Mouse (Mus musculus) cerebellum, adult (tissue): ENCODE results near the gene Shisa6.
"Not testable (repeated sequence)": the region's sequence is repeated elsewhere in the genome, so short reads cannot be mapped to it uniquely, and the experiment has no call there.

Experiments
- ATAC-seq: cut with Nextera tagmentation; 2 replicates; pipeline ENCODE4 v1.9.2; 2017; ENCODE audit warnings: mild to moderate bottlenecking, moderate library complexity, mixed read lengths; ENCODE audit not compliant: insufficient number of reproducible peaks, low FRiP score, low TSS enrichment

Shisa6 gene

GRCm38 (mm10) chr11:66487765-66488164, 38.0 kb downstream of the Shisa6 start:
- no peak for ATAC-seq

DNA sequence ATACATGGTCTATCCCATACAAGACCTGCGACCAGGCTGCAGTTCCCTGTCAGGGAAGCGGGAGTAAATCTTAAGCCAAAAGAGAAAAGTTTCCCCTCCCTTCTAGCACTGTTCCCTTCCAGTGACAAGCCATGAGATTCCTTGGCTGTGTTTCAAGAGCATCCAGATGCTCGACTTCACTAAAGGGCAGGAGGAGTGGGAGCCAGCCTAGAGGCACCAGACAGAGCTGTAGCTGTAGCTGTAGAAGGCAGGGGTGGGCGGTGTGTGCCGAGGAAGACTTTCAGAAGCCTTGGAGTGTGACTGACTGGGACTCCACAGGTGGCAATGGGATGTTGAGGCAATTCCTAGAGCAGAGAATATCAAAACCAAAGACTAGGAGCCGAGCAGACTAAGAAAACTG, 43.3 kb downstream of the Shisa6 start:
- no peak for ATAC-seq

DNA sequence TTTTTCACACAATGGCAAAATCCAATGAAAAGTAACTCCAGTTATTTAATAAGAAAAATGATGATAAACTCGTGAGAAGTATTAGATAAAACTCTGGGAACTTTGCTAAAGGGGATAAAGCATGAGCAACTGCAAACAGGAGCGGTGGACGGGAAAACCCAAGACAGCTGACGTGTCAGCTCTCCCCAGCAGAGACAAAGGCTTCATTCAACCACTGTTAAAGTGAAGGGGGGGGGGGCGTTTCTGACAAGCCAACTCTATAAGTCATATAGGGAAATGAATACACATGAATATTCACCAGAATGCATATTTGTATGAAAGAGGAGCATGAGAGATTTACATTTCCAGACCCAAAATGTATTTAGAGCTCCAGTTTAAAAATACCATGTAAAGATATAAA, 83.1 kb downstream of the Shisa6 start:
- ATAC-seq: no peak

GRCm38 (mm10) chr11:66426129-66426528, 99.6 kb downstream of the Shisa6 start:
- no peak for ATAC-seq

- no peak for ATAC-seq
Measured at GRCm38 (mm10) chr11:66418216-66418615, 107.5 kb downstream of the Shisa6 start.

DNA sequence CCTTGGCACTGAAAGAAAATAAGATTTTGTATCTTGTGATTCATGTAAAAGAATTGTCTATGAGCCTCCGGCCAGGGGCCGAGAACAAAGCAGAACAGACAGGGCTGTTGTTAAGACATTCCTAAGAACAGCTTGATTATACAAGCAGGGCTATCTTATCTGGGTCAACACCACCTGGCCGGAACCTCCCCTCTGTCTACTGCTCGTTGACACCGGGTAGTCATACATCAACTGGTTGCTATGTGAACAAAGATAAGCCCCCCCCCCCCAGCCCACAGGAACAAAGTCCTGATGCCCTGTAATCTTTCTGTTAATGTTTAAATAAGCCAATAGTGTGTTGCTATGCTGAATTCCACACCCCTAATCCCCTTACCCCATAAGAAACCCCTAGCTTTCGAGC, 117.0 kb downstream of the Shisa6 start:
- not testable (repeated sequence) for ATAC-seq

- no peak for ATAC-seq
Measured at GRCm38 (mm10) chr11:66400036-66400435, 125.7 kb downstream of the Shisa6 start.

DNA sequence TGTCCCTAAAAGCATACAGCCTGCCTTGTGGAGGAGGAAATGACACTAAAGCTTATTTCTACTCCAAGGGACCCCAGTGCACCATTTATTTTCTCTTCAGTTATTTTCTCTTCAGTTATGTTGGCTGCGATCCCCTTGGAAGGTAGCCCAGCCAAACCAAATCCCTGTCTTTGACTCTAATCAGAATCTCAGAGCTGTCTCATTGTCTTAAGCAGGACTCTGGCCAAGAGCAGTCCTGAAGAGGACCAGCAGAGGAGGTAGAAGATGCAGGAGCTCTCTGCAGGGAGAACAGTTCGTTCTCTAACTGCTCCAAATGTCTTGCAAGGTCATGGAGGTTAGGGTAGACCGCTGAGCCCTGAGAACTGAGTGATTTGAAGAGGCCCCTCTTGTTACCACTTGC, 138.2 kb downstream of the Shisa6 start:
- no peak for ATAC-seq

- ATAC-seq: no peak
Measured at GRCm38 (mm10) chr11:66371796-66372195, 154.0 kb downstream of the Shisa6 start.

GRCm38 (mm10) chr11:66369764-66370163, 156.0 kb downstream of the Shisa6 start:
- no peak for ATAC-seq

- ATAC-seq: no peak
Measured at GRCm38 (mm10) chr11:66366809-66367685, 158.7 kb downstream of the Shisa6 start.

- ATAC-seq: no peak
Measured at GRCm38 (mm10) chr11:66359811-66360210, 166.0 kb downstream of the Shisa6 start.

GRCm38 (mm10) chr11:66344822-66345221, 180.9 kb downstream of the Shisa6 start:
- ATAC-seq: no peak

GRCm38 (mm10) chr11:66336313-66336712, 189.5 kb downstream of the Shisa6 start:
- no peak for ATAC-seq

DNA sequence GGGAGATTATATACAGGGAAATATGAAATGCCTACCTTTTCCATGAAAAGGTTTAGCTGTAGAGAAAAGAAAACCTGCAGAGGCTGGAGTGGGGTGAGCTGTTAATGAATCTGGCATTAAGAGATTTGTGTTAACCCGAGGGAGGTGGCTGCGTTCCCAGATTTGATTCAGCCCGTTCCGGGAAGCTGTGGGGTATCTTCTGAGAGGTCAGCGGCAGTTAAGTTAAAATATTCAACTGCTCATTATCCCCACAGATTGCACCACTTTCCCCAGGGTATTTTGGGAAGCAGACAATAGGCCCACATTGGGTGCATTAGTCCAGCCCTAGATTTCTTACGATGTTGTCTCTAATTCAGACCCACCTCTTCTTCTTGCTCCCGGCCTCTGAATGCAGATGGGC, 213.0 kb downstream of the Shisa6 start:
- ATAC-seq: no peak

GRCm38 (mm10) chr11:66304396-66304795, 221.4 kb downstream of the Shisa6 start:
- ATAC-seq: no peak

GRCm38 (mm10) chr11:66274707-66275081, 251.1 kb downstream of the Shisa6 start:
- no peak for ATAC-seq

DNA sequence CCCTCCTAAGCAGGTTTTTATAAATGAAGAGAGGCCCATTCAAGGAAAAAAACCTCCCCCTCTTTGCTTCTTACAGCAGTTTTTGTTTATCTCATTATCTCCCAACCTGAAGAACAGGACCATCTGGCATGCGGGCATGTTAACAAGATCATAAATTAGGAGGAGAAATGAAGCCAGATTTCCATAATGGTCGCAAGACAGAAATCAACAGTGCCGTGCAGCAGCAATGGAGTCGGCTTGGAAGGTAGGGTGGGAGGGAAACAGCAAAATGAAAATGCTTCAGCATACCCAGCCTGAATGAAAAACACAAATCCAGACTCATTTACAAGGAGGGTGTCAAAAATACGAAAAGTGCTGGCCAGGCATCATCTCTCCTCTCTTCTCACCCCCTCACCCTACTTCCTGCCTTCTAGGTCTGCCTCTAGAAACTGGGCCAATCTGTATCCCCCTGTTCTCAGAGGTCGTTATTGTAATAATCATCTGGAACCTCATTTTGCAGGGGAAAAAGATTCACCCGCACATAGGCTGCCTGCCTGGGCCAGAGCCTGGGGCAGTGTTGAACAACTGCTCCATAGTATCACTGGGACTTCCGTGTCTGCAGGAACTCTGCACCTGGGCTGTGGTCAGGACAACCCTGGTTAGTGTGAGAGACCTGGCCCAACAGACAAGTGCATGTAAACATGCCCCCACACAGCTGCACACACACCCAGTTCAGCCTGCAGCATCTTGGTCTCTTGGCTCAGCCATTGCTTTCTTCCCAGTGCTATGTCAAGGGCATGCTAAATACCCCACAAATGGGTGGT, 251.7 kb downstream of the Shisa6 start:
- no peak for ATAC-seq

GRCm38 (mm10) chr11:66267029-66267428, 258.7 kb downstream of the Shisa6 start:
- no peak for ATAC-seq

GRCm38 (mm10) chr11:66265336-66265990, 260.3 kb downstream of the Shisa6 start:
- no peak for ATAC-seq

DNA sequence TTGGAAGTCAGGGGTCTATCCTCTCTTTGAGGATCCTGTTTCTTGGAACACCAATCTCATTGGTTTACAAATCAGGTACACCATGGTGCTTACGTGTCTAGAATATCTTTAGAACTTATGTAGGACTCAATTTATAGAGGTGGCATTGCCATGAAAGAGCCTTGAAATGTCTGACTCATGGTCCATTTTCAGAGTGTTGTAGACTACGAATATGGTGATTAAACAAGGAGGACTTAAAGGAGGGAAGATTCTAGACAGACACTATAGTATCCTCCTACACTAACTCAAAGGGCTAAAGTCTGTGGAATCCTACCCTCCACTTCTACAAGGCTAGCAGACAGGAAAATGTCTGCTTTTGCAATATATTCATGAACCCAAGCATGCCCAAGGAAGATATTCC, 265.6 kb downstream of the Shisa6 start:
- ATAC-seq: no peak
